In genomic region chrX:16998578-16998977, GRCm38 (mm10) we compare ENCODE assay signal across 8 mouse cellular contexts.
A peak's percentile ranks its signal among the peaks of the same experiment; 100 is the strongest.
DNase-seq lines count a peak whose midpoint lies in the region; ATAC-seq lines count a peak whose summit lies in the region.

No protein-coding gene starts in this region.

- no peaks in the 10 kb centered on the region for H3K9me3 ChIP-seq in hindbrain, embryonic 16.5 days (ENCODE audit: control insufficient read depth, low read length)

- H3K4me2 ChIP-seq in hindbrain, embryonic 16.5 days (ENCODE audit: low read length): no peak overlapping the region

- DNase-seq in cerebellum, postnatal 10 days: peak; percentile 68 to 81
- DNase-seq in right cerebral cortex, postnatal 4 days: peak; percentile 21
- DNase-seq in right cerebral cortex, adult 18-20 months: no peak
- peak; percentile 63 to 84 for DNase-seq in lung, postnatal 4 days
- no peak for DNase-seq in yolk sac, embryonic 10.5 days (ENCODE audit: low spot score)

- H3K4me1 ChIP-seq in hindbrain, embryonic 16.5 days (ENCODE audit: control insufficient read depth, insufficient read depth, low read depth, low read length): no peaks in the 10 kb centered on the region

- no peak overlapping the region for H3K9ac ChIP-seq in hindbrain, embryonic 16.5 days (ENCODE audit: low read depth, low read length)

- no peaks in the 10 kb centered on the region for H3K27me3 ChIP-seq in hindbrain, embryonic 16.5 days (replicated peaks; ENCODE audit: control insufficient read depth, insufficient read depth, low read length)

- ATAC-seq in cerebellum, adult (ENCODE audit: insufficient number of reproducible peaks, low FRiP score, low TSS enrichment): no peak
- ATAC-seq in hindbrain, embryonic 16.5 days: peak; percentile 89
- no peak for ATAC-seq in erythroblast, adult 5-6 weeks (replicated peaks; ENCODE audit: low FRiP score, poor library complexity, severe bottlenecking)

- no peak overlapping the region for H3K27ac ChIP-seq in hindbrain, embryonic 16.5 days (ENCODE audit: low read depth, low read length)

- no peaks in the 10 kb centered on the region for H3K36me3 ChIP-seq in hindbrain, embryonic 16.5 days (ENCODE audit: control insufficient read depth, insufficient read depth, low read length)

- no peak overlapping the region for H3K4me3 ChIP-seq in hindbrain, embryonic 16.5 days (ENCODE audit: low read length)

- WGBS in hindbrain, embryonic 16.5 days: 33% methylated on average over 5 of the region's 5 CpGs

Comparison
In these comparisons a context has a peak if more than half of its experiments do, and no peak if none do; other contexts are left out.
1. DNase-seq: peak in cerebellum, postnatal 10 days (2 of 2), right cerebral cortex, postnatal 4 days (single experiment) and lung, postnatal 4 days (2 of 2); none in right cerebral cortex, adult 18-20 months (single experiment) and yolk sac, embryonic 10.5 days (single experiment).